Mouse (Mus musculus) forebrain, embryonic 14.5 days (tissue): ENCODE measurements around the gene Pacsin3. TPM values are rescaled to one million over a fixed set of nuclear protein-coding genes. Genes with fewer than 3 reads are reported as not detected.

Experiments
- ATAC-seq: fragments of 200-750 bp; cut with Nextera tagmentation; 2 replicates; pipeline ENCODE4 v1.8.0; 2017; ENCODE audit warnings: mild to moderate bottlenecking, moderate library complexity
- DNase-seq: peaks from one replicate; pipeline ENCODE4 v3.0.0-alpha.2; 2015; ENCODE audit warnings: low spot score
- H3K27ac ChIP-seq: fragments of 300-500 bp; sonication (generic); 2 replicates; pipeline ENCODE4 v1.5.1; 2014; ENCODE audit warnings: low read depth, mild to moderate bottlenecking, control low read depth, low read length, moderate library complexity
- H3K27me3 ChIP-seq: fragments of 300-500 bp; sonication (generic); replicated peaks from 2 replicates; pipeline ENCODE4 v1.6.1; 2014; ENCODE audit warnings: low read length, control low read depth, mixed read lengths; ENCODE audit not compliant: control insufficient read depth, insufficient read depth
- H3K36me3 ChIP-seq: fragments of 300-500 bp; sonication (generic); 2 replicates; pipeline ENCODE4 v1.6.1; 2014; ENCODE audit warnings: low read length, control low read depth; ENCODE audit not compliant: control insufficient read depth, insufficient read depth
- H3K4me1 ChIP-seq: fragments of 300-500 bp; sonication (generic); 2 replicates; pipeline ENCODE4 v1.6.1; 2014; ENCODE audit warnings: antibody characterized with exemption, low read length, control low read depth; ENCODE audit not compliant: control insufficient read depth, insufficient read depth
- H3K4me2 ChIP-seq: fragments of 300-500 bp; sonication (generic); 2 replicates; pipeline ENCODE4 v1.6.1; 2014; ENCODE audit warnings: mild to moderate bottlenecking, control low read depth, low read length
- H3K4me3 ChIP-seq: fragments of 300-500 bp; sonication (generic); 2 replicates; pipeline ENCODE4 v1.5.1; 2014; ENCODE audit warnings: low read depth, low read length, control low read depth
- H3K9ac ChIP-seq: fragments of 300-500 bp; sonication (generic); 2 replicates; pipeline ENCODE4 v1.6.1; 2014; ENCODE audit warnings: mild to moderate bottlenecking, low read length, control low read depth, moderate library complexity
- H3K9me3 ChIP-seq: fragments of 300-500 bp; sonication (generic); replicated peaks from 2 replicates; pipeline ENCODE4 v1.6.1; 2016; ENCODE audit warnings: low read length, control low read depth, mixed read lengths; ENCODE audit not compliant: control insufficient read depth
- WGBS: fragments of 180-500 bp; shearing (Covaris S2); extraction: QIAGEN DNeasy Blood & Tissue Kit; methylation state at CpG from one replicate; pipeline ENCODE4 v1.1.7; 2014; 5-methylcytosine and 5-hydroxymethylcytosine counted together
- polyA plus RNA-seq: library from polyadenylated mRNA; unstranded; fragments of >200 nt; fragmentation: Nextera tagmentation; extraction: Ambion mirVana; gene quantifications from 2 replicates; pipeline ENCODE4 v1.2.1, GENCODE M21; 2014

Gene Pacsin3
- polyA plus RNA-seq, 1 experiment from 2014 or later, result 16.9 TPM

- H3K9ac ChIP-seq, result no peak overlapping the region
- WGBS, result 86% methylated on average over 3 of the region's 3 CpGs
- DNase-seq, result no peak
- no peaks in the 10 kb centered on the region for H3K9me3 ChIP-seq
- H3K4me2 ChIP-seq, result no peak overlapping the region
- ATAC-seq, result no peak
- no peaks in the 10 kb centered on the region for H3K27me3 ChIP-seq
- H3K4me3 ChIP-seq, result no peak overlapping the region
- H3K36me3 ChIP-seq, result peaks cover 62% of the 10 kb centered on the region
- peaks cover 5% of the 10 kb centered on the region; the same call in 1 of the 2 replicates for H3K4me1 ChIP-seq
- no peak overlapping the region for H3K27ac ChIP-seq
Measured at GRCm38 (mm10) chr2:91268042-91268441, 12.3 kb downstream of the Pacsin3 start.

GRCm38 (mm10) chr2:91268706-91269105 is 13.0 kb downstream of the Pacsin3 start:
- Histone ChIP-seq H3K9me3 (no peaks in the 10 kb centered on the region), H3K27ac (no peak overlapping the region), H3K4me2 (no peak overlapping the region), H3K4me3 (no peak overlapping the region), H3K4me1 (peaks cover 5% of the 10 kb centered on the region; the same call in 1 of the 2 replicates), H3K36me3 (peaks cover 68% of the 10 kb centered on the region), H3K27me3 (no peaks in the 10 kb centered on the region), H3K9ac (no peak overlapping the region)
- ATAC-seq (no peak), DNase-seq (no peak)
- 83% methylated on average over 2 of the region's 2 CpGs for WGBS

GRCm38 (mm10) chr2:91269687-91270133 is 14.0 kb downstream of the Pacsin3 start:
- WGBS, result 92% methylated on average over 8 of the region's 8 CpGs
- Histone ChIP-seq H3K36me3 (peaks cover 78% of the 10 kb centered on the region), H3K27ac (no peak overlapping the region), H3K9me3 (no peaks in the 10 kb centered on the region), H3K4me3 (no peak overlapping the region), H3K4me1 (peaks cover 5% of the 10 kb centered on the region; the same call in 1 of the 2 replicates), H3K27me3 (no peaks in the 10 kb centered on the region), H3K9ac (no peak overlapping the region), H3K4me2 (no peak overlapping the region)
- ATAC-seq, result no peak
- DNase-seq, result no peak

GRCm38 (mm10) chr2:91278749-91279371 is 23.1 kb downstream of the Pacsin3 start:
- H3K4me1 ChIP-seq, result no peaks in the 10 kb centered on the region
- H3K4me2 ChIP-seq, result no peak overlapping the region
- H3K9ac ChIP-seq, result no peak overlapping the region
- H3K27ac ChIP-seq, result no peak overlapping the region
- DNase-seq (peak; percentile 76), ATAC-seq (peak; percentile 63; the same call in 1 of the 2 replicates)
- H3K4me3 ChIP-seq, result no peak overlapping the region
- no peaks in the 10 kb centered on the region for H3K9me3 ChIP-seq
- H3K27me3 ChIP-seq, result no peaks in the 10 kb centered on the region
- 36% methylated on average over 10 of the region's 10 CpGs for WGBS
- H3K36me3 ChIP-seq, result peaks cover 64% of the 10 kb centered on the region

GRCm38 (mm10) chr2:91279372-91279755 is 23.6 kb downstream of the Pacsin3 start:
- Histone ChIP-seq H3K9ac (no peak overlapping the region), H3K27me3 (no peaks in the 10 kb centered on the region), H3K9me3 (no peaks in the 10 kb centered on the region), H3K4me2 (no peak overlapping the region), H3K27ac (no peak overlapping the region), H3K4me1 (no peaks in the 10 kb centered on the region), H3K36me3 (peaks cover 59% of the 10 kb centered on the region), H3K4me3 (no peak overlapping the region)
- DNase-seq, result no peak
- WGBS, result 83% methylated on average over 2 of the region's 2 CpGs
- ATAC-seq, result 0 out of 2 replicates have a peak, but pooled peaks have one; percentile 37

DNA sequence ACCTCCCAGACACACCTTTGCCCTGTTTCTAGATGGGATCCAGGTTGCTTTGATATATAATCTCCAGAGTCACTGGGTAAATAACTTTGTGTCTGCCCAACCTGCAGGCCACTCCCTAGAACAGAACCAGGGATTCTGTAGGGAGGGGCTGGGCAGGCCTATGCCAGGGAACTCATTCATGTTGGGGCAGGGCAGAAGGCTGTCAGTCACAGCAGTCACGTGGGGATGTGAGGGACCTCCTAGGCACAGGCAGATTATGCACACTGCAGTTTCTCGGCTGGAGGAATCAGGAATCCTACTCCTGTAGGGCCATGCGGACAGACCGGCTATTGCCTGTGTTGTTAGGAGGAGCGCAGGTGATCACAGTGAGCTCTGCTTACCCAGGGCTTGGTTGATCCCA is 25.6 kb downstream of the Pacsin3 start:
- Histone ChIP-seq H3K9ac (no peak overlapping the region), H3K36me3 (peaks cover 40% of the 10 kb centered on the region), H3K9me3 (no peaks in the 10 kb centered on the region), H3K4me3 (no peak overlapping the region), H3K27ac (no peak overlapping the region), H3K4me1 (peaks cover 3% of the 10 kb centered on the region; the same call in 1 of the 2 replicates), H3K27me3 (no peaks in the 10 kb centered on the region), H3K4me2 (no peak overlapping the region)
- DNase-seq, result no peak
- 51% methylated on average over 5 of the region's 5 CpGs for WGBS
- no peak for ATAC-seq

DNA sequence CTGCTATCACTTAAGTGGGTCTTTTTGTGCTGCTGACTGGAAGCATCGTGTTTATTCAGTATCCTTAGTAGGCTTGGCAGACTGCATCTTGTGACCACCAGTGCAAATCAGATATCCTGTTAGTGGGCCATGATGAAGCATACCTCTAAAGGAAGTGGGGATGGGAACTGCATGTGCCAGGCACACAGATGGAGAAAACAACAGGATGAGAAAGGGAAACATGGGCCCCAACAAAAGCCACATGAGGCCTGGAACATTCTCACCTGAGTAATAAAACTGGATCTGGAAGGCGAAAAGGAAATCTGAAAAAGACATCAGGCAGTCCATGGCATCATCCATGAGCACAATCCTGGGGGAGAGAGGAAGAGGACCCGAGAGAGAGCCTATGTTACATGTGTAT is 28.2 kb downstream of the Pacsin3 start:
- Histone ChIP-seq H3K36me3 (peaks cover 16% of the 10 kb centered on the region), H3K4me2 (no peak overlapping the region), H3K27ac (no peak overlapping the region), H3K27me3 (no peaks in the 10 kb centered on the region), H3K9ac (peak overlapping the region; percentile 13; the same call in 1 of the 2 replicates), H3K4me3 (no peak overlapping the region), H3K4me1 (peaks cover 3% of the 10 kb centered on the region; the same call in 1 of the 2 replicates), H3K9me3 (no peaks in the 10 kb centered on the region)
- DNase-seq (no peak), ATAC-seq (no peak)
- 85% methylated on average over 3 of the region's 3 CpGs for WGBS

DNA sequence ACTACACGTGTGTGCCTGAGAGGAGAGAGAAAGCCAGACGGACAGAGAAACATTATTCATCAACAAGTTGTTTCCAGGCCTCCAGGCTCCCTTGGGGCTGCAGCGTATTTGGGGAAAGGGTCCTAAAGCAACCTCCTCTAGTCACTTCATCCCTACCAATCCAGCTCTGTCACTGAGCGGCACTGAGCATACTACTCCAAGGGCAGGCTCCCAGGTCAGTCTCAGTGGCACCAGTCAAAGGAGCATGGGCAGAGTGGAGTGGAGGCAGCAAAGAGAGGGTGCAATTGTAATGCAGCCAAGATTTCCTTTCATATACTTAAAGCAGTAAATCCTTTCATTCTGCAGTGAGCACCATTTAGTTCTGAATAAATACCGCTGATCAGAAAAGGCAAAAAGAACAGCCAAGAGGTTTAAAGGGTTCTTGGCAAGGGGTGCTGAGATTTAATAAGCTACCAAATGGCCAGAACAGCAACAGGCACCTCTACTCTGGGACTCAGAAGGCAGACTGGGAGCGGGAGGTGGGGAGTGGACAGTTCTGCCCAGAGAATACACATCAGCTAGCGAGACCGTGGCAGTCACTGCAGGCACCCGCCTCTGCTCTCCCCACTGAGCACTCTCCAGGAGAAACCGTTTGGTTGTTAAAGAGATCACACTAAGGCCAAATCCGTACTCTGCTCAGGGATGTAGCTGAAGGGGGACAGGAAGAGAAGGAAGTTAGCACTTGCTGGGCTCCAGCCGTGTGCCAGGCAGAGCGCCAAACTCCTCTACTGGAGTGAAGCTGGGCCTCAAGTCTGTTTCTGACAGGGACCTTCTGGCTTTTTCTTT is 28.8 kb downstream of the Pacsin3 start:
- Histone ChIP-seq H3K4me3 (no peak overlapping the region), H3K27me3 (no peaks in the 10 kb centered on the region), H3K36me3 (peaks cover 16% of the 10 kb centered on the region), H3K27ac (no peak overlapping the region), H3K9me3 (no peaks in the 10 kb centered on the region), H3K9ac (peak overlapping the region; percentile 37), H3K4me2 (0 out of 2 replicates have a peak overlapping the region, but pooled peaks have one; percentile 7), H3K4me1 (peaks cover 3% of the 10 kb centered on the region; the same call in 1 of the 2 replicates)
- DNase-seq (peak; percentile 72), ATAC-seq (peak; percentile 24; the same call in 1 of the 2 replicates)
- WGBS, result 44% methylated on average over 13 of the region's 13 CpGs
